Mouse (Mus musculus): ENCODE measurements around the gene Trat1. TPM values are rescaled to one million over a fixed set of nuclear protein-coding genes. Genes with fewer than 3 reads are reported as not detected.

Trat1 gene
- polyA plus RNA-seq, 1 experiment from 2014 or later, result not detected

DNA sequence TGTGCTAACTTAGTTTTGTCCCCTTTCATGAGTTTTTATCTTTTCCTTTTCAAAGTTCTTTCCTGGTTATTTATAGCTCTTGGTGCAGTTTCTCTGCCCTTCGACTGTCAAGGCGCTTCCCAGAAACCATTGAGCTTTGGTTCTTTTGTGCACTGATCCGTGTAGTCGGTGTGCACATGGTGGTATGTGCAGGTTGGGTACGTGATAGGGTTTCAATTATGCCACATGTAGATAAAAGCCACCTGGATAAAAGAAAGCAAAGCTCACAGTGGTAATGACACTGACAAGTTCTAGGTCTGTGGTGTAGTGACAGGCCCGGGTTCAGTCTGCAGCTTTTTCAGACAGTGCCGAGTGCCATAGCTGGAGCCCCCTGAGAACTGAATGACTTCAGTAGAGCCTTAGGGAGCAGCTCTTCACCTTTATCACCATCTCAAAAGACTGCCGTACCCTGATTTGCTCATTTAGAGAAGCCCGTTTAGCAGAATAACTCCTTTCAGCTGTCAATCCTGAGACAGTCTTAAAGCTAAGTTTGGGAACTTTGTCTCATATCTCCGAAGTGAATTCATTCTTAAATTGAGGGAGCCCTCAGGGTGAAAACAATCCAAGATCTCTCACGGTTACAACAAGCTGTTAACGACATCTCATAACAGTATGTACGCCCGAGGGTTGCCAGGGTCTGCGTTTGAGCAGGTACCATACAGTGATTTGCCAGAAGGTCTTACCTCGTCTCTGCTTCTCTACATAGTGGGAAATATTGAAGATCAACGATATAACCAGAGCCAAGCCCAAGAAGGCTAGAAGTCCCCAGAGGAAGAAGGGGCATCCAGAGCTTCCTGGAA lies 11.0 kb downstream of the Trat1 start:
- 78% methylated on average over 17 of the region's 17 CpGs for WGBS
- peaks cover 10% of the 10 kb centered on the region for H3K4me1 ChIP-seq
- no peaks in the 10 kb centered on the region for H3K27me3 ChIP-seq (ENCODE audit: low read depth, poor library complexity, severe bottlenecking)
- H3K4me3 ChIP-seq, result no peak overlapping the region
- DNase-seq (ENCODE audit: low spot score), result no peak
- H3K27ac ChIP-seq, result no peak overlapping the region
- no peaks in the 10 kb centered on the region for H3K9me3 ChIP-seq (replicated peaks)
- no peaks in the 10 kb centered on the region for H3K36me3 ChIP-seq

DNA sequence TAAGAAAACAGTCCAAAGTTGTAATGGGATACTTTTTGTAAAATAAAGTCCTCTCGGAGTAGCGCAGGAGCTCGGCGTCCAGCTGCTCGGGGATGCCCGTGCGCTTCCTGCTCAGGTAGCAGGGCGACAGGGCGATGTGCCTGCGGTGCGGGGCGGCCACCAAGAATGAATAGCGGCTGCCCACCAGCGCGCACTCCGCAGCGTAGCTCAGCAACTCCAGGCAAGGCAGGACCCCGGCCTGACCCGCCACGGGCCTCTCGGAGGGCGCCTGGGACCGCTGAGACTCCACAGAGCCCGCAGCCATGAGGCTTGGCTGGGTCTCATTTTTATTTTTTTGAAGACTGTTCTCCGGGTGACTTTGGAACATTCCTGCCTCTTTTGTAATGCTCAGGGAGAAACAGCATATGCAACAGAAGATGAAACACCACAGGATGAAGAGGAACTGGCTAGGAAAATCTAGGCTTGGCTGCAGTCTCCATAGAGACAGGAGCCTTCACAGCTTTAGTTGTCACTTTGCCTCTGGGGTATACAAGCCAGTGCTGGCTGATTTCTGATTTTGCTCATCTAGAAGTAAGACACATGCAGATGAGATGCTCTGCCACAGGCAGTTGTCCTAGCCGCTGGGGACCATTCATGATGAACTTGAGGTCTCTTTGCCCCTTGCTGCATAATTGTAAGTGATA lies 21.5 kb downstream of the Trat1 start:
- H3K27ac ChIP-seq, result no peak overlapping the region
- no peaks in the 10 kb centered on the region; the same call in 1 of the 2 replicates for H3K4me1 ChIP-seq
- no peaks in the 10 kb centered on the region for H3K9me3 ChIP-seq (replicated peaks)
- DNase-seq (ENCODE audit: low spot score), result peak; percentile 41
- no peaks in the 10 kb centered on the region for H3K36me3 ChIP-seq
- peaks cover 6% of the 10 kb centered on the region; the same call in 1 of the 2 replicates for H3K27me3 ChIP-seq (ENCODE audit: low read depth, poor library complexity, severe bottlenecking)
- 15% methylated on average over 26 of the region's 26 CpGs for WGBS
- H3K4me3 ChIP-seq, result peak overlapping the region; percentile 32

DNA sequence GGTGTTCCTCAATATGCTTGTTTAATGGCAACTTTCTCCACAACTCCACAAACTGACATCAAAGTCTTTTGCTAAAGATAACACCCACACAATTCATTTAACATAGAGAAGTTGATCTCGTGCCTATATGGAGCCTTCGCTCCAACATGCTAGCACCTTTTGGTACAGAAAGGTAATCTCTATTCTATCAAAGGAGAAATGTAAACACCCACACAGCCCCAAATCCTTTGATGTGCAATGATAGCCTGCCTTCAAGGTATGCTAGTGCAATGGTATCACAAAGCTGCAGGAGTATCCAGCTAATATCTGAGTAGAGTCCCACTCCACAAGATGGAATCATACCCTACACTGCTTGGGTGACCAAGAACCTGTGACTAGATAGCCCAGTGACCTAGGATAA lies 26.4 kb downstream of the Trat1 start:
- Histone ChIP-seq H3K4me1 (no peaks in the 10 kb centered on the region; the same call in 1 of the 2 replicates), H3K27me3 (ENCODE audit: low read depth, poor library complexity, severe bottlenecking) (peaks cover 2% of the 10 kb centered on the region; the same call in 1 of the 2 replicates), H3K36me3 (no peaks in the 10 kb centered on the region), H3K9me3 (replicated peaks) (no peaks in the 10 kb centered on the region), H3K27ac (no peak overlapping the region), H3K4me3 (no peak overlapping the region)
- no peak for DNase-seq (ENCODE audit: low spot score)
- whole genome bisulfite sequencing, result 83% methylated on average over 2 of the region's 2 CpGs

DNA sequence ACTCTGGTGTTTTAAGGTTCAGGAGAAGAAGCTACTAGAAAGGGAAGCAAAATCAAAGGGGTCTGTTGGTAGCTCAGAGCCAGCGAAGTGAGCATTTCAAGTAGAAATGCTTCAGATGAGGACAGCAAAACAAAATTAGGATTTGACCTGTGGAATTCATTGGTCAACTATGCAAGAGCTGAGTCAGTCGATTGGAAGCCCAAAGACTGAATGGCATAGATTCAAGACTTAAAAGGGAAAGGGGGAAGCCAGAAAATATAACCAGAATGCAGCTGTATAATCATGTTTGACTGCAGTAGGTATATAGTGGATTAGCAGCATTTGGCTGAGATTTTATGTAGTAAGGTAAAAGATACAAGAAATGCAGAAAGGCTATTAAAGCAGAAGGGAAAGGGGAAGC lies 26.8 kb downstream of the Trat1 start:
- no peaks in the 10 kb centered on the region for H3K27me3 ChIP-seq (ENCODE audit: low read depth, poor library complexity, severe bottlenecking)
- WGBS, result 89% methylated on average over 2 of the region's 2 CpGs

DNA sequence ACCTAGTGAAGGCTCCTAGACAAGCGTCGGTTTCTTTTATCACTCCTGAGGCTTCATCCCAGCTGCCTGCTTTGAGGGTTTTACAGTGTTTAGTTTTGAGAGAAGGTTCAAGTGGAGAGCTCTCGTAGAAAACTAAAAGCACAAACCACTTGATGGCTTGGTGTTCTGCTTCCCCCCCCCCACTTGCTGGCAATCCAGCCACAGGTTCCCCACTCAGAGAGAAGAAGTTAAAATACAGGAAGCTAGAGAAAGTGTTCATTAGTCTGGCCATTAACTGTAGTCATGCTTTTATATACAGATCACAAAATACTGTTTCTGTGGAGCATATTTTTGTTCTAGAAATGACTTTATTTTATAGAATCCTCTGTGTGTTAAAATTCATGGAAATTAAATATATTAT lies 30.3 kb downstream of the Trat1 start:
- DNase-seq (ENCODE audit: low spot score), result no peak
- Histone ChIP-seq H3K4me3 (no peak overlapping the region), H3K9me3 (replicated peaks) (no peaks in the 10 kb centered on the region), H3K27me3 (ENCODE audit: low read depth, poor library complexity, severe bottlenecking) (no peaks in the 10 kb centered on the region), H3K27ac (no peak overlapping the region), H3K4me1 (no peaks in the 10 kb centered on the region), H3K36me3 (no peaks in the 10 kb centered on the region)
- WGBS, result 69% methylated on average over 3 of the region's 3 CpGs

More for the DNA sequence above, 26.8 kb downstream of the Trat1 start:
- DNase-seq (ENCODE audit: low spot score), result no peak
- no peak overlapping the region for H3K4me3 ChIP-seq
- no peak overlapping the region for H3K27ac ChIP-seq
- no peaks in the 10 kb centered on the region for H3K36me3 ChIP-seq
- no peaks in the 10 kb centered on the region for H3K9me3 ChIP-seq (replicated peaks)
- no peaks in the 10 kb centered on the region for H3K4me1 ChIP-seq

DNA sequence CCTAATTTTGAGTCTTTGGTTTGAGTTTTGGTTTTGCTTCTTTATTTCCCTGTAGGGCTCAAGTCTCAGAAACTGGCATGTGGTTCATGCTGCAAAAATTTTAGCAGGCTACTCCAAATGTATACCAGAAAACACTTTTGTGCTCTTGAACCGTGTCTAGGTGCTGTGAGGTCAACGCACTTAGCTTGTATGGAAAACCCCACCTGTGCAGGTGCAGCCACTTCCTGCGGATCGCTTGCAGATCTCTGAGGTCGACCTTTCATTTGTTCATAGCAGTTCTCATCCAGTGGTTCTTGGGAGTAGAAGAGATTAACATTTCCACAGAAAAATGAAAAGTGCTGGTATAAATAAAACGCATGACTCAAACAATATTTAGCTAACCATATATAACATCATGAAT lies 31.8 kb downstream of the Trat1 start:
- Histone ChIP-seq H3K4me3 (no peak overlapping the region), H3K9me3 (replicated peaks) (no peaks in the 10 kb centered on the region), H3K27me3 (ENCODE audit: low read depth, poor library complexity, severe bottlenecking) (no peaks in the 10 kb centered on the region), H3K36me3 (no peaks in the 10 kb centered on the region), H3K4me1 (no peaks in the 10 kb centered on the region), H3K27ac (no peak overlapping the region)
- no peak for DNase-seq (ENCODE audit: low spot score)
- WGBS, result 93% methylated on average over 6 of the region's 6 CpGs

DNA sequence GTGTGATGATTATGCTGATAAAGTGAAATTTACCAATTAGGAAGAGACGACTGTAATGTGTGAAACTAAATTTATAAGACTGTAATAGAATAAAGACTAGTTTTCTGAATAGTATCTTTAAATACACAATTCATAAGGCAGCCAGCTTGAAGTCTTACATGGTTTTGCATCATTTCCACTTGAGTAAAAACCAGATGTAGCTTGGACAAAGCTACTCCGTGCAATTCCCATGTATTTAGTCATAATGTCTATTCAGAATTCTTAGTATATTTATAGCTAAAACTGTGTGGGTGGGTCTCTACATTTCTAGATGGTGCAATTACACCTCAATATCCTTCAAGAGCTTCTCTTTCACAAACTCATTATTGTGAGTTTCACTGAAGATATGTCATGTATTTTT lies 33.4 kb downstream of the Trat1 start:
- no peak for DNase-seq (ENCODE audit: low spot score)
- Histone ChIP-seq H3K4me1 (no peaks in the 10 kb centered on the region), H3K4me3 (no peak overlapping the region), H3K27ac (no peak overlapping the region), H3K36me3 (no peaks in the 10 kb centered on the region), H3K9me3 (replicated peaks) (no peaks in the 10 kb centered on the region), H3K27me3 (ENCODE audit: low read depth, poor library complexity, severe bottlenecking) (no peaks in the 10 kb centered on the region)
- WGBS, result 89% methylated on average over 2 of the region's 2 CpGs

DNA sequence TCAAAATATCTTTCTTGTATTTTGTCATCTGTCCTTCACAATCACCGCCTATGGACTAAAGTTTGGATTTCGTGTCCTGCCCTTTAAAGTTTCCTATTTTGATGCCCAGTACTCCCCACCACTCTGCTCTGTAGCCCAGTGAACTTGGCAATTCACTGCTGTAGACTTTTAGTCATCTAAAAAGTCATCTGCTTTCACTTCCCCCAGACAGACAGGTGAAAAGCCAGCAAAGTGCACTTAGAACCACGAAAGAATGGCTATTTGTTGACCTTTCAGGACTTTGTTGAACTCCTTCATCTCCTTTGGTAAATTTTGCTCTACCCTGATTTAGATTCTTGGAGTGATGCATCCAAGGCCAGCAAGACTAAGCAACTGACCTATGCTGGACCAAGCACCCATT lies 34.9 kb downstream of the Trat1 start:
- H3K27me3 ChIP-seq (ENCODE audit: low read depth, poor library complexity, severe bottlenecking), result no peaks in the 10 kb centered on the region
- 89% methylated on average over 3 of the region's 3 CpGs for WGBS

DNA sequence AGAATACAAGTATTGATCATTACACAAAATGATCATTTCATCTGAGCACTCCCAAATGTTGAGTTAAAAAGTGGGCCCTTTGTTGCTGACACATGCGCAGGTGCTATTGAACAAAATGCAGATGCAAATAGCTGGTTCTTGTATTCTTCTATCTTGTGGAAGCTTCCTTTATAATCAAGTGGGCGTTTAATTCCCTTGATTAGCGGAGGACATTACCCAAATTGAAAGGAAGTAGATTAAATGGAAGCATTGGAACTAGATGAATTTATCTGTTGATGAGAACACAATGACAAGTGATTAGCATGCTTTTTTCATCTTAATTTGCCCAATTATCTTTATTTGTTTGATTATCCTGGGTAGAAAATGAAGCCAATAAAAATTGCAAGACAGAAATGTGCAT lies 51.6 kb downstream of the Trat1 start:
- Histone ChIP-seq H3K36me3 (no peaks in the 10 kb centered on the region), H3K27me3 (ENCODE audit: low read depth, poor library complexity, severe bottlenecking) (no peaks in the 10 kb centered on the region), H3K4me1 (no peaks in the 10 kb centered on the region), H3K4me3 (no peak overlapping the region), H3K9me3 (replicated peaks) (no peaks in the 10 kb centered on the region), H3K27ac (no peak overlapping the region)
- WGBS, result 87% methylated on average over 3 of the region's 3 CpGs
- no peak for DNase-seq (ENCODE audit: low spot score)

More for the DNA sequence above, 34.9 kb downstream of the Trat1 start:
- Histone ChIP-seq H3K4me3 (no peak overlapping the region), H3K36me3 (no peaks in the 10 kb centered on the region), H3K27ac (no peak overlapping the region), H3K9me3 (replicated peaks) (no peaks in the 10 kb centered on the region), H3K4me1 (no peaks in the 10 kb centered on the region)
- no peak for DNase-seq (ENCODE audit: low spot score)

DNA sequence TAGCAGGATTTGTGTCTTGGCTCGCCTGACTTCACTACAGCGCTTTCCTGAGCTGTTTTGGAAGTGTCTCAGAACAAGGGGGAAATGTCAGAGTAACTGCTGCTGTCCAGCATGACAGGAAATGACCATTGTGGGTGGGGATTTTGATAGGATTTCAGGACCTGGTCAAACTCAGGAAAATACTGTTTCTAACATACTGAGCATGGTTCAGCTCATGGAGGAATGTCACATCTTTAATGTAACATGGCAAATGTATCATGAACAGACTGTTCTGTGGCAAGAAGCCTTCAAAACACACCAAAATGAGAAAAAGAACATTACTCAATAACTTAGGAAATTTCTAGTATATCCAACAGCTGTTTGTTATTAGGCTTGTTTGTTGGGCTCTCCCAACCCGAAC lies 52.1 kb downstream of the Trat1 start:
- no peaks in the 10 kb centered on the region for H3K36me3 ChIP-seq
- no peaks in the 10 kb centered on the region for H3K9me3 ChIP-seq (replicated peaks)
- no peak overlapping the region for H3K27ac ChIP-seq
- 80% methylated on average over 3 of the region's 3 CpGs for WGBS
- H3K27me3 ChIP-seq (ENCODE audit: low read depth, poor library complexity, severe bottlenecking), result no peaks in the 10 kb centered on the region
- H3K4me3 ChIP-seq, result no peak overlapping the region
- H3K4me1 ChIP-seq, result no peaks in the 10 kb centered on the region
- no peak for DNase-seq (ENCODE audit: low spot score)

DNA sequence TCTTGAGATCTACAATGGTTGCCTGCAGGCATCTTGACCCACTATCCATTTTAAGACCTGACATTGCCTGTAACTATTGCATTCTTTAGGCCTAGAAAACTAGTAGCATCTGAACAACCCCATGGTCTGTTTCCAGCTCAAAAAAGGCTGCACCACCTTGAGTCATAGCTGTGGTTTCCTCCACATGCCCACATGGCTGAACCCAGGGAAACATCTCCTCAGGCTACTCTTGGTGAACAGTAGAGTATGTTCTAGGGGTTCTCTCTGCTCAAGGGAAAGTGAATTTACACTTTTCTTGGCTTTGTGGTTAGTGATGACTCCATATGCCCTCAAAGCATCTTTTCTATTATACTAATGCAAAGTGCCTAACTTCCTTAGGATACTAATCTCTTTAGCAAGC lies 55.5 kb downstream of the Trat1 start:
- no peak overlapping the region for H3K27ac ChIP-seq
- no peaks in the 10 kb centered on the region for H3K27me3 ChIP-seq (ENCODE audit: low read depth, poor library complexity, severe bottlenecking)
- H3K36me3 ChIP-seq, result no peaks in the 10 kb centered on the region
- no peaks in the 10 kb centered on the region for H3K4me1 ChIP-seq
- no peak for DNase-seq (ENCODE audit: low spot score)
- H3K4me3 ChIP-seq, result no peak overlapping the region
- no peaks in the 10 kb centered on the region for H3K9me3 ChIP-seq (replicated peaks)

DNA sequence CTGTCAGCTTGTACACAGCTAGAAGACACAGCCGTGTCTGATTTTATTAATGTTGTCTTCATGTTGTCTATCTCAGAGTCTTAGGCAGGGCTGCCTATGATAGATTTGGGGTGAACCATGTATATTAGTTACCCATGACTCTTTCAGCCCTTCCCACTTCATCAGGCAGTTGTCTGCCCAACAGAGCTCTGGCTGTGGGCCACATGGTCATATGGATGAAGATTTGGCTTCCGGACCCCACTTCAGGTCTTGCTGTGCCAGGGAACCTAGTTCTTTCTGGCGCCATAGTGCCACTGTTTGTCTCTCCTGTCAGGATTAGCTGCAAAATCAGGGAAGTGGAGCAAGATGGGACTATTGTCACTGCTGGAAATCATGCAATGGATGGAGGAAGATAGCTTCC lies 69.9 kb downstream of the Trat1 start:
- Histone ChIP-seq H3K27me3 (ENCODE audit: low read depth, poor library complexity, severe bottlenecking) (no peaks in the 10 kb centered on the region), H3K4me3 (no peak overlapping the region), H3K36me3 (no peaks in the 10 kb centered on the region), H3K9me3 (replicated peaks) (no peaks in the 10 kb centered on the region), H3K27ac (no peak overlapping the region), H3K4me1 (no peaks in the 10 kb centered on the region)
- 95% methylated on average over 3 of the region's 3 CpGs for WGBS
- no peak for DNase-seq (ENCODE audit: low spot score)
